In the genomic region with DNA sequence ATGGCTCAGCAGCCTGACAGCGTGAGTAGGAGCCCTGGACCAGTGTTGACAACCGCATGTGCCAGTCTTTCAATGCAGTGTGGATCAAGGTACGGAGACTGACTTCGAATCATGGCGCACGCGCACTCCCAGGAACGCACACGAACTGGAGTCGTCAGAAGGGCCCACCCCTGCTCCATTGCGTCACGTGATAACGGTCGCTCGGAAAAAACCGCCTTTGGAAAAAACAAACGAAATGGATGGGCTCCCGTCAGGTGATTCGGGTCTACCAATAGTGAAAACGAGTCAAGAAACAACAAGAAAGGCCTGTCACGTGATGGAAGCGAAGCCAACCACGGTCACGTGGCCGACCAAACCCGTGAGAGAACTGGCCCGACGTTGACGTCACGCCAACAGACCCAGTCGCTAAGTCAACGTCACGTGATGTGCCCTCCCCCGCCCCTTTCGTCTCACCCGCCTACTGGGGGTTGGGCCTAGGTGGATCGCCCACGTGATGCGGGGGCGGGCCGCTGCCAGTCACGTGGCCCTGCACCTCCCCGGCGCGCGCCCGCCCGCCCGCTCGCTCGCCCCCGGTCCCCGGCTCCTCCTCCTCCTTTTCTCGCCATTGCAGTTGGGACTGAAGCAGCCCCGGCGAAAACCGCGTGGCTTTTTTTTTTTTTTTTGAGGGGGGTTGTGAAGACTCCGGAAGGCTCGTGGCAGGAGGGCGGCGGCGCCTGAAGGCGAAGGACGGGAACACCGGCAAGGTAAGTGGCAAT, we compare ENCODE assay signal across 8 mouse cellular contexts. TPM values are rescaled to one million over a fixed set of nuclear protein-coding genes. Genes with fewer than 3 reads are reported as not detected.
DNase-seq lines count a peak whose midpoint lies in the region; ATAC-seq and TF ChIP-seq lines count a peak whose summit lies in the region.

Gene Ilf3, plus strand, starts transcription at position 515 of the 755 bp plus-strand sequence.

- H3K4me3 ChIP-seq in embryonic facial prominence, embryonic 13.5 days = peak within 1 kb of the TSS; percentile 73
- peak within 1 kb of the TSS; percentile 76 for H3K4me3 ChIP-seq in kidney, adult 2 months (ENCODE audit: insufficient read depth, low read depth, low read length)
- peak within 1 kb of the TSS; percentile 92 for H3K4me3 ChIP-seq in limb, embryonic 12.5 days (replicated peaks)
- peak within 1 kb of the TSS; percentile 90 for H3K4me3 ChIP-seq in midbrain, embryonic 15.5 days
- H3K4me3 ChIP-seq in spleen, adult 2 months (ENCODE audit: extremely low read depth, insufficient read depth, insufficient read length) = peak within 1 kb of the TSS; percentile 99

- H3K4me1 ChIP-seq in embryonic facial prominence, embryonic 13.5 days = peaks cover 23% of the 10 kb centered on the region
- no peaks in the 10 kb centered on the region; the same call in 1 of the 2 replicates for H3K4me1 ChIP-seq in kidney, adult 2 months (ENCODE audit: control insufficient read depth, insufficient read depth, low read length)
- peaks cover 14% of the 10 kb centered on the region for H3K4me1 ChIP-seq in limb, embryonic 12.5 days (replicated peaks)
- H3K4me1 ChIP-seq in midbrain, embryonic 15.5 days = peaks cover 30% of the 10 kb centered on the region
- 0 out of 2 replicates have a peak, but pooled peaks cover 2% of the 10 kb centered on the region for H3K4me1 ChIP-seq in spleen, adult 2 months (ENCODE audit: control insufficient read depth, insufficient read depth, insufficient read length)

- DNase-seq in 3134 (ENCODE audit: extremely low read depth, insufficient read length, low spot score) = peak; percentile 91
- DNase-seq in adrenal gland, postnatal 36 days = peak; percentile 99 to 100
- DNase-seq in heart, adult 18-20 months = peak; percentile 100
- peak; percentile 100 for DNase-seq in kidney, adult 2 months
- DNase-seq in spleen, adult 2 months (ENCODE audit: low read depth in 1 of 2, low spot score in 2 of 2) = peak; percentile 99 to 100

- peak; percentile 90 for ATAC-seq in embryonic facial prominence, embryonic 13.5 days (ENCODE audit: insufficient number of reproducible peaks, insufficient read depth, low FRiP score, low TSS enrichment, low read depth)
- peak; percentile 89 for ATAC-seq in limb, embryonic 12.5 days (ENCODE audit: insufficient number of reproducible peaks, insufficient read depth, low FRiP score, low TSS enrichment, low read depth)
- ATAC-seq in midbrain, embryonic 15.5 days (replicated peaks) = peak; percentile 93

- under 1% methylated on average over 65 of the region's 66 CpGs for WGBS in embryonic facial prominence, embryonic 13.5 days
- under 1% methylated on average over 66 of the region's 66 CpGs for WGBS in kidney, adult 2 months
- WGBS in limb, embryonic 12.5 days = under 1% methylated on average over 66 of the region's 66 CpGs
- under 1% methylated on average over 63 of the region's 66 CpGs for WGBS in midbrain, embryonic 15.5 days
- under 1% methylated on average over 66 of the region's 66 CpGs for WGBS in spleen, adult 2 months

- H3K36me3 ChIP-seq in embryonic facial prominence, embryonic 13.5 days = peaks cover 12% of the 10 kb centered on the region
- H3K36me3 ChIP-seq in kidney, adult 2 months (ENCODE audit: control insufficient read depth, insufficient read depth, low read length) = no peaks in the 10 kb centered on the region
- peaks cover 18% of the 10 kb centered on the region for H3K36me3 ChIP-seq in limb, embryonic 12.5 days
- H3K36me3 ChIP-seq in midbrain, embryonic 15.5 days (replicated peaks) = no peaks in the 10 kb centered on the region
- H3K36me3 ChIP-seq in spleen, adult 2 months (ENCODE audit: control insufficient read depth, insufficient read depth, low read length) = no peaks in the 10 kb centered on the region

- H3K27me3 ChIP-seq in embryonic facial prominence, embryonic 13.5 days = no peaks in the 10 kb centered on the region
- H3K27me3 ChIP-seq in kidney, adult 2 months (replicated peaks; ENCODE audit: control insufficient read depth, insufficient read depth, low read length) = no peaks in the 10 kb centered on the region
- H3K27me3 ChIP-seq in limb, embryonic 12.5 days = peaks cover 5% of the 10 kb centered on the region; the same call in 1 of the 2 replicates
- H3K27me3 ChIP-seq in midbrain, embryonic 15.5 days (replicated peaks) = no peaks in the 10 kb centered on the region; the same call in 1 of the 2 replicates
- no peaks in the 10 kb centered on the region for H3K27me3 ChIP-seq in spleen, adult 2 months (ENCODE audit: control insufficient read depth, insufficient read depth, low read length)

- TF ChIP-seq CTCF in kidney, adult 2 months (conservative IDR thresholded peaks at IDR 0.05; ENCODE audit: insufficient read depth, insufficient read length, low read depth, low read length) = no peak
- no peak for TF ChIP-seq CTCF in spleen, adult 2 months (IDR thresholded peaks at IDR 0.05; ENCODE audit: extremely low read depth, insufficient read depth, insufficient read length, insufficient replicate concordance)

- peak; percentile 35 for TF ChIP-seq POLR2A in kidney, adult 2 months (IDR thresholded peaks at IDR 0.05; ENCODE audit: low read depth, low read length)
- TF ChIP-seq POLR2A in spleen, adult 2 months (IDR thresholded peaks at IDR 0.05; ENCODE audit: low read depth, low read length) = no peak

- H3K9me3 ChIP-seq in embryonic facial prominence, embryonic 13.5 days = no peaks in the 10 kb centered on the region
- no peaks in the 10 kb centered on the region for H3K9me3 ChIP-seq in limb, embryonic 12.5 days
- no peaks in the 10 kb centered on the region for H3K9me3 ChIP-seq in midbrain, embryonic 15.5 days

- H3K27ac ChIP-seq in embryonic facial prominence, embryonic 13.5 days = peak within 1 kb of the TSS; percentile 91
- peak within 1 kb of the TSS; percentile 82 for H3K27ac ChIP-seq in kidney, adult 2 months (ENCODE audit: insufficient read depth, low read depth, low read length)
- H3K27ac ChIP-seq in limb, embryonic 12.5 days = peak within 1 kb of the TSS; percentile 87
- peak within 1 kb of the TSS; percentile 91 for H3K27ac ChIP-seq in midbrain, embryonic 15.5 days
- peak within 1 kb of the TSS; percentile 89 for H3K27ac ChIP-seq in spleen, adult 2 months (ENCODE audit: insufficient read depth, low read length)

- peak within 1 kb of the TSS; percentile 83 for H3K4me2 ChIP-seq in embryonic facial prominence, embryonic 13.5 days
- H3K4me2 ChIP-seq in limb, embryonic 12.5 days = peak within 1 kb of the TSS; percentile 76
- peak within 1 kb of the TSS; percentile 77 for H3K4me2 ChIP-seq in midbrain, embryonic 15.5 days

- peak within 1 kb of the TSS; percentile 90 for H3K9ac ChIP-seq in embryonic facial prominence, embryonic 13.5 days
- H3K9ac ChIP-seq in limb, embryonic 12.5 days (replicated peaks) = peak within 1 kb of the TSS; percentile 91
- peak within 1 kb of the TSS; percentile 80 for H3K9ac ChIP-seq in midbrain, embryonic 15.5 days

RNA-seq across cellular contexts. Expression of gene Ilf3, which starts in this region (rescaled TPM):
- 10 to 100 TPM; 52.6 to 66.1 TPM for total RNA-seq in adrenal gland, postnatal 36 days (2021)
- 248 and 252 TPM in 2 replicates for polyA plus RNA-seq in embryonic facial prominence, embryonic 13.5 days (2015; fragmentation: Nextera tagmentation; extraction: Ambion mirVana)
- total RNA-seq in heart, adult 18-20 months (2021) = 10 to 100 TPM; 25.2 to 28.5 TPM
- 31.9 and 33.0 TPM in 2 replicates for polyA plus RNA-seq in kidney, adult 2 months (2012; rRNA removed)
- polyA plus RNA-seq in limb, embryonic 12.5 days (2016; fragmentation: Nextera tagmentation; extraction: Ambion mirVana) = 312 and 313 TPM in 2 replicates
- 246 and 256 TPM in 2 replicates for polyA plus RNA-seq in midbrain, embryonic 15.5 days (2015; fragmentation: Nextera tagmentation; extraction: Ambion mirVana)
- polyA plus RNA-seq in spleen, adult 2 months (2012; rRNA removed) = 54.2 and 59.6 TPM in 2 replicates

Comparison
In these comparisons a context has a peak if more than half of its experiments do, and no peak if none do; other contexts are left out.
1. Peak in every context shown above with its lines: DNase-seq, ATAC-seq, H3K4me3 ChIP-seq and H3K27ac ChIP-seq.